Mouse (Mus musculus): ENCODE results near the gene Rpl36al. TPM values are rescaled to one million over a fixed set of nuclear protein-coding genes. Genes with fewer than 3 reads are reported as not detected.

Rpl36al gene
- polyA plus RNA-seq, 1 experiment from 2014 or later = 389 TPM

DNA sequence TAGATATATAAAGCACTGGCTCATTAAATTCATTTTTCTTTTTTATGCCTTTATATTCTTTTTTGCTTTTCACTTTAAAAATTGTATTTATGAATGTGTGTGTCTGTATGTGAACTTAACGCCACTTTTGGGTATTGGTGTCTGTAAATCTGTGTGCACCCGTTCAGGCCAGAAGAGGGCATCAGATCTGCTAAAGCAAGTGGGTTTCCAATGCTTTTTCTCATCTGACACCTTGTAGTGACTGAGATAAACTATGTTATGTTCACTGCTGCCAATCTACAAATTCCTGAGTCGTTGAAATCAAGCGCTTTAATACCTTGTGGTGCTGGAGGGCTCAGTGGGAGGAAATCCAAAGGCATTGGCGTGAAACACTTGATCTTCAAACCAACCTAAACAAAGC, 27.2 kb upstream of the Rpl36al start:
- peaks cover 23% of the 10 kb centered on the region for H3K36me3 ChIP-seq (ENCODE audit: control insufficient read depth, insufficient read depth, low read length)
- H3K4me2 ChIP-seq (ENCODE audit: low read length) = no peak overlapping the region
- no peaks in the 10 kb centered on the region for H3K27me3 ChIP-seq (replicated peaks; ENCODE audit: control insufficient read depth, insufficient read depth, low read length)
- H3K4me3 ChIP-seq (ENCODE audit: low read depth, low read length) = no peak overlapping the region
- H3K27ac ChIP-seq (ENCODE audit: low read depth, low read length) = no peak overlapping the region
- no peak for ATAC-seq
- H3K4me1 ChIP-seq (ENCODE audit: control insufficient read depth, insufficient read depth, low read length) = no peaks in the 10 kb centered on the region
- H3K9ac ChIP-seq (ENCODE audit: low read length) = no peak overlapping the region
- 81% methylated on average over 5 of the region's 5 CpGs for WGBS
- no peaks in the 10 kb centered on the region for H3K9me3 ChIP-seq (replicated peaks; ENCODE audit: control insufficient read depth, low read length)
- DNase-seq (ENCODE audit: low spot score) = peak; percentile 33

DNA sequence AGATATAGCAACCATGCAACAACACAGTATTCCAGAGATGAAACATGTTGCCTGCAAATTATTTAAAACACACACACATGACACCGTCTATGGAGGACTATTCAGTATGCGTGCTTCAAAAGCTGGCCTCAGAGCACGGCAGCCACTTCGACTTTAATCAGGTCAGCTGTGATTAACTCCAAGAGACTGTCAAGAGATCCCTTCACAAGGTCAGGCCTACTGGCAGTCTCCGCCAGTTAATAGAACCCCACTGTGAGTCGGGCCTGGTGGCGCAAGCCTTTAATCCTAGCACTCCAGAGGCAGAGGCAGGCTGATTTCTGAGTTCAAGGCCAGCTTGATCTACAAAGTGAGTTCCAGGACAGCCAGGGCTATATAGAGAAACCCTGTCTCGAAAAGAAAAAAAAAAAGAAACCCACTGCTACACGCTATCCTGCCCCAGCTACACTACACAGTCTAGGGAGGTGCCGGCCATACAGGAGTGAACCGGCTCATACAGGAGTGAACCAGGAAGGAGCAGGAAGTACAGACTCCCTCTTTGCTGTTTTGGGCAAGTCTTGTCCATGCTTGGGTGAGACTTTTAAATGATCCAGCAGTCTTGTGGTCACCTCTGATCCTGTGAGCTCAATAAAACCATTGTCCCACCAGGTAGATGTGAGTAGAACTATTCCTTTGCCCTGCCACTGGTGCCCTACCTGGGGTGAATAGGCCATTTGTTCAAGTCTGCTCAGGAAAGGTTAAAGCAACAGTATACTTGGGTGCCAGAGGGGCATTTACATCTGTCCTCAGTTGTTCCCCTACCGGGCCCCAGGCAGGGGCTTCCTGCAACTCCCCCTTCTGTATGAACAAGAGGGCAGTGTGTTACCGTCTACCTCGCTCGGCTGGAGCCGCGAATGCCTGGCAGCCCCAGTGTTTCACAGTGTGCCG, 26.4 kb upstream of the Rpl36al start:
- no peak overlapping the region for H3K27ac ChIP-seq (ENCODE audit: low read depth, low read length)
- no peaks in the 10 kb centered on the region for H3K27me3 ChIP-seq (replicated peaks; ENCODE audit: control insufficient read depth, insufficient read depth, low read length)
- no peaks in the 10 kb centered on the region for H3K9me3 ChIP-seq (replicated peaks; ENCODE audit: control insufficient read depth, low read length)
- H3K4me2 ChIP-seq (ENCODE audit: low read length) = no peak overlapping the region
- H3K4me3 ChIP-seq (ENCODE audit: low read depth, low read length) = no peak overlapping the region
- H3K4me1 ChIP-seq (ENCODE audit: control insufficient read depth, insufficient read depth, low read length) = no peaks in the 10 kb centered on the region
- DNase-seq (ENCODE audit: low spot score) (no peak), ATAC-seq (no peak)
- H3K9ac ChIP-seq (ENCODE audit: low read length) = no peak overlapping the region
- WGBS = 86% methylated on average over 18 of the region's 18 CpGs
- H3K36me3 ChIP-seq (ENCODE audit: control insufficient read depth, insufficient read depth, low read length) = peaks cover 23% of the 10 kb centered on the region

DNA sequence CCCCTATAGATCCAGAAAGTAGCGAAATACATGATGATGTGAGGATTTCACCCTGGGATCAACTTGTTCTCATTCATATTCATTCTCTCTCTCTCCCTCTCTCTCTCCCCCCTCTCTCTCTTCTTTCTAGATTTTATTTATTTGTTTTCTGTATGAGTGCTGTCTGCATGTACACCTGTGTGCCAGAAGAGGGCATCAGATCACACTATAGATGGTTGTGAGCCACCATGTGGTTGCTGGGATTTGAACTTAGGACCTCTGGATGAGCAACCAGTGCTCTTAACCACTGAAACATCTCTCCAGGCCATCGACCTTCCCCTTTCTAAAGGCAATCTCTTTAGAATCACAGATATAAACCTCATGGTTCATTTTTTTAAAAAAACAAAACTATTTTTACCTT, 24.6 kb upstream of the Rpl36al start:
- Histone ChIP-seq H3K4me1 (ENCODE audit: control insufficient read depth, insufficient read depth, low read length) (no peaks in the 10 kb centered on the region), H3K9ac (ENCODE audit: low read length) (no peak overlapping the region), H3K9me3 (replicated peaks; ENCODE audit: control insufficient read depth, low read length) (no peaks in the 10 kb centered on the region), H3K27ac (ENCODE audit: low read depth, low read length) (no peak overlapping the region), H3K4me2 (ENCODE audit: low read length) (no peak overlapping the region), H3K36me3 (ENCODE audit: control insufficient read depth, insufficient read depth, low read length) (peaks cover 10% of the 10 kb centered on the region), H3K4me3 (ENCODE audit: low read depth, low read length) (no peak overlapping the region), H3K27me3 (replicated peaks; ENCODE audit: control insufficient read depth, insufficient read depth, low read length) (no peaks in the 10 kb centered on the region)
- no peak for DNase-seq (ENCODE audit: low spot score)
- 93% methylated on average over 2 of the region's 2 CpGs for WGBS
- no peak for ATAC-seq

DNA sequence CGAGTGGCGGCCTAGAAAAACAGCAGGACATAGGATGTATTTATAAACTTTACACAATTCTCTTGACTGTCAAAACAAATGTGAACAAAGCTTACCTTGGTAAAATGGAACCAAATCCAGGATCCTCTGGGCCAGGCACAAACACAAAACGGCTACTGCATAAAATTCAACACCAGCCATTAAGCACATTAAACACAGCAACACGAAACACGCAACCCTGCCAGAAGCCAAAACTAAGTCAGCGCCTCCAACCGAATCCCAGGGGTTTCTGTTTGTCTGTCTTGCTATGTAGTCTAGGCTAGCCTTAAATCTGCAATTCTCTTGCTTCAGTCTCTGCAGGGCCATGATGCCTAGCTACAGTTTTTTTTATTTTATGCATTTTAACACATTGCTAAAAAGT, 24.0 kb upstream of the Rpl36al start:
- no peak overlapping the region for H3K27ac ChIP-seq (ENCODE audit: low read depth, low read length)
- no peak for ATAC-seq
- WGBS = 91% methylated on average over 7 of the region's 7 CpGs

DNA sequence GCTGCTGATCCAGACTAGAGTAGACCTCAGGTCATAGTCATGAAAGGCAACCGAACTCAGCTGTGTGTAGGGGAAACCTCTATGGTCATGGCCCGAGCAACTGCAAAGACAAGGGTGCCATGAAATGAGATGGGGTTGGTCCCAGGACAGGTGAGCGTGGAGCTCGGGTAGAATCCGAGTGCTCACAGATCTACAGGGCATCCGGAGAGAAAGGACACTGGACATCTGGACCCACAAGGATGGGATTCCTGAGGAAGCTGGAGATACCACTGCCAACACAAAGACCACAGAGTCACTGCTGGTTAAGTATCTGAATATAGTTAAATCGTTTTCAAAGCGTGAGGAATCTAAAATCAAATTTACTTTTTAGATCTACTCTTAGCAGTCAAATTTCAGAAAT, 23.5 kb upstream of the Rpl36al start:
- Histone ChIP-seq H3K4me3 (ENCODE audit: low read depth, low read length) (no peak overlapping the region), H3K27me3 (replicated peaks; ENCODE audit: control insufficient read depth, insufficient read depth, low read length) (no peaks in the 10 kb centered on the region), H3K4me2 (ENCODE audit: low read length) (no peak overlapping the region), H3K27ac (ENCODE audit: low read depth, low read length) (no peak overlapping the region), H3K9ac (ENCODE audit: low read length) (no peak overlapping the region), H3K9me3 (replicated peaks; ENCODE audit: control insufficient read depth, low read length) (no peaks in the 10 kb centered on the region), H3K4me1 (ENCODE audit: control insufficient read depth, insufficient read depth, low read length) (no peaks in the 10 kb centered on the region), H3K36me3 (ENCODE audit: control insufficient read depth, insufficient read depth, low read length) (peaks cover 13% of the 10 kb centered on the region)
- no peak for ATAC-seq
- 96% methylated on average over 8 of the region's 8 CpGs for WGBS
- no peak for DNase-seq (ENCODE audit: low spot score)

More for the DNA sequence above, 24.0 kb upstream of the Rpl36al start:
- Histone ChIP-seq H3K36me3 (ENCODE audit: control insufficient read depth, insufficient read depth, low read length) (peaks cover 10% of the 10 kb centered on the region), H3K4me1 (ENCODE audit: control insufficient read depth, insufficient read depth, low read length) (no peaks in the 10 kb centered on the region), H3K4me2 (ENCODE audit: low read length) (no peak overlapping the region), H3K27me3 (replicated peaks; ENCODE audit: control insufficient read depth, insufficient read depth, low read length) (no peaks in the 10 kb centered on the region), H3K9ac (ENCODE audit: low read length) (no peak overlapping the region), H3K4me3 (ENCODE audit: low read depth, low read length) (no peak overlapping the region), H3K9me3 (replicated peaks; ENCODE audit: control insufficient read depth, low read length) (no peaks in the 10 kb centered on the region)
- DNase-seq (ENCODE audit: low spot score) = no peak

DNA sequence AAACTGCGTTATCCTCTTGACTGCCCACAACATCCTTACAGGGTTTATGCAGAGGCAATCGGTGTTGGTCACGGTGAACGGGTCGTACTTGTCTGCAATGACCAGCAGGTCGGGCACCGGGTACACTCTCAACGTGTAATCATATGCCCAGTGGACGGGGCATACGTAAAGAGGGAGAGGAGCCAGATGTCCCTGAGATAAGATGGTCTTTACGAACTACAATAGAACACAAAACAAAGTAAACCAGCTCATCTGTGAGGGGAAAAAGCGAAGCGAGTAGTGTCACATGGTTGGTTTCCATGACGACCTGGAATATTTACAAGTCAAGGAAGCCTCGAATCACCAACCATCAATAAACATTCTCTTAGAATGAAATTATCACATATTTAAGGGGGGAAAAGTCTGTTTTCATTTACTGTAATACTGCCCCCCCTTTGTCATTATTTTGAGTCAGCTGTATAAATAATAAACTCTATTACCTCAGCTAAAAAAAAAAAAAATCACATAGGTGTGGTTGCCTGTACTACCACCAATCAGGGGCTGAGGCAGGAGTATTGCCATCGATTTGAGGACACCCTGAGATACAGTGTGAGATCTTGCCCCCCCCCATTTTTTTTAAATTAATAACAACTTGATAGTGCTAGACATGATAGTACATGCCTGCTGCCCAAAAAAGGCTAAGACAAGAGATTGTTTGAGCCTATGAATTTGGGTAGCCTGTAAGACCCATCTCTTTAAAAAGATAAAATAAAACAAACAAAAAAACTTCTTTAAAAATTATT, 20.4 kb upstream of the Rpl36al start, which contains the start of gene Gm49384:
Gene Gm49384, minus strand, starts transcription at position 216 of the 782 bp plus-strand sequence.
- 0 out of 2 replicates have a peak, but pooled peaks have one; percentile 42 for ATAC-seq

DNA sequence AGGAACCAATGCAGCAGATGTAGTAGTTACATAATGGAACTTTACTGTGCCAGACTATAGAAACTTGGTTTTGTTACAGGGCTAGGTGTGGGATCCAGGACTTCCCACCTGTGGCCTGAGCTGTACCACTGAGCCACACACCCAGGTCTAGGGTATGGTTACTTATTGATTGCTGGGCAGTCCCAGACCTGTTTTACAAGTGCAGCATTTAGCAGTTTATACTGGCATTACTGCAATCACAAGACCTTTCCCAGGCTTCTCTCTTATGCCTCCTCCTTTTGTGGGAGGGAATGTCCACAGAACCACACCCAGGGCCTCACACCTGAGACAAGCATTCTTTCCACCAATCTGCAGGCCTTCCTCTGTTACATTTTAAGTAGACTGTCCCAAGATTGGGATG, 15.1 kb upstream of the Rpl36al start:
- peaks cover 25% of the 10 kb centered on the region for H3K36me3 ChIP-seq (ENCODE audit: control insufficient read depth, insufficient read depth, low read length)
- no peak overlapping the region for H3K4me3 ChIP-seq (ENCODE audit: low read depth, low read length)
- H3K27me3 ChIP-seq (replicated peaks; ENCODE audit: control insufficient read depth, insufficient read depth, low read length) = no peaks in the 10 kb centered on the region
- no peaks in the 10 kb centered on the region for H3K9me3 ChIP-seq (replicated peaks; ENCODE audit: control insufficient read depth, low read length)
- H3K9ac ChIP-seq (ENCODE audit: low read length) = no peak overlapping the region
- ATAC-seq (no peak), DNase-seq (ENCODE audit: low spot score) (no peak)
- H3K27ac ChIP-seq (ENCODE audit: low read depth, low read length) = no peak overlapping the region
- H3K4me2 ChIP-seq (ENCODE audit: low read length) = peak overlapping the region; percentile 96; the same call in 1 of the 2 replicates
- H3K4me1 ChIP-seq (ENCODE audit: control insufficient read depth, insufficient read depth, low read length) = peaks cover 11% of the 10 kb centered on the region

More for the DNA sequence above, 20.4 kb upstream of the Rpl36al start, which contains the start of gene Gm49384:
- Histone ChIP-seq H3K36me3 (ENCODE audit: control insufficient read depth, insufficient read depth, low read length) (peaks cover 30% of the 10 kb centered on the region), H3K4me3 (ENCODE audit: low read depth, low read length) (no peak within 1 kb of the TSS), H3K4me1 (ENCODE audit: control insufficient read depth, insufficient read depth, low read length) (no peaks in the 10 kb centered on the region), H3K9ac (ENCODE audit: low read length) (no peak within 1 kb of the TSS), H3K4me2 (ENCODE audit: low read length) (no peak within 1 kb of the TSS), H3K9me3 (replicated peaks; ENCODE audit: control insufficient read depth, low read length) (no peaks in the 10 kb centered on the region), H3K27me3 (replicated peaks; ENCODE audit: control insufficient read depth, insufficient read depth, low read length) (no peaks in the 10 kb centered on the region), H3K27ac (ENCODE audit: low read depth, low read length) (no peak within 1 kb of the TSS)
- DNase-seq (ENCODE audit: low spot score) = peak; percentile 69
- WGBS = 81% methylated on average over 16 of the region's 16 CpGs

DNA sequence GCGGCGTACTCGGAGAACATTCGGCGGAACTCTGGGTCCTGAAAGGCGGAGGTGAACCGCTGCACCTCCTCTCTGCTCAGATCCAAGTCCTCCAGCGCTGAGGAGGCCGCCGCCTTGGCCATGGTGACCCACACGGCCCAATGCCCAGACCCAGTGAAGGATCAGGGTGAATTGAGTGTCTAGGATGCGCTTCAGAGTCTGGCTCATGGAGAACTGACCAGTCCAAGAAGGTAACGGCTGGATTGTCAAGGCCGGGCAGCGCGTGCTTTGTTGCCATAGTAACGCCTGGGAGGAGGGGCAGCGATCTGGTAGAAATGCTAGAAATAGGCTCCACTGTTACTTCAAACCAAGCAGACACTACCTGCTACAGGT, 14.3 kb upstream of the Rpl36al start, which contains the start of gene Dnaaf2:
Gene Dnaaf2, minus strand, starts transcription at position 266 of the 372 bp plus-strand sequence.
- Histone ChIP-seq H3K27ac (ENCODE audit: low read depth, low read length) (peak within 1 kb of the TSS; percentile 86), H3K4me2 (ENCODE audit: low read length) (peak within 1 kb of the TSS; percentile 96), H3K4me3 (ENCODE audit: low read depth, low read length) (peak within 1 kb of the TSS; percentile 83), H3K4me1 (ENCODE audit: control insufficient read depth, insufficient read depth, low read length) (peaks cover 11% of the 10 kb centered on the region), H3K27me3 (replicated peaks; ENCODE audit: control insufficient read depth, insufficient read depth, low read length) (no peaks in the 10 kb centered on the region), H3K9me3 (replicated peaks; ENCODE audit: control insufficient read depth, low read length) (no peaks in the 10 kb centered on the region), H3K36me3 (ENCODE audit: control insufficient read depth, insufficient read depth, low read length) (peaks cover 25% of the 10 kb centered on the region), H3K9ac (ENCODE audit: low read length) (peak within 1 kb of the TSS; percentile 87)
- peak; percentile 68 for DNase-seq (ENCODE audit: low spot score)
- WGBS = under 1% methylated on average over 18 of the region's 18 CpGs
- peak; percentile 40 for ATAC-seq

Data from forebrain, embryonic 14.5 days (tissue).